Mouse (Mus musculus): Measurements from ENCODE around the gene Sort1. TPM values are rescaled to one million over a fixed set of nuclear protein-coding genes. Genes with fewer than 3 reads are reported as not detected.

The Sort1 gene
- polyA plus RNA-seq, 1 experiment: 21.5 TPM

GRCm38 (mm10) chr3:108402528-108402920, 118.6 kb downstream of the Sort1 start:
- H3K9ac ChIP-seq (ENCODE audit: low read depth, poor library complexity, severe bottlenecking): no peak overlapping the region
- H3K27me3 ChIP-seq (ENCODE audit: control insufficient read depth, insufficient read depth, low read length, poor library complexity, severe bottlenecking): no peaks in the 10 kb centered on the region
- H3K4me3 ChIP-seq (ENCODE audit: low read depth, low read length): no peak overlapping the region
- H3K9me3 ChIP-seq (replicated peaks; ENCODE audit: control insufficient read depth, insufficient read depth, low read length, poor library complexity, severe bottlenecking): no peaks in the 10 kb centered on the region
- H3K4me1 ChIP-seq (ENCODE audit: control insufficient read depth, insufficient read depth, low read length): peaks cover 3% of the 10 kb centered on the region
- TF ChIP-seq EP300 (IDR thresholded peaks at IDR 0.05; ENCODE audit: insufficient read depth, low read depth, low read length): no peak
- no peak for TF ChIP-seq CTCF (IDR thresholded peaks at IDR 0.05; ENCODE audit: low read depth, low read length)
- no peak for TF ChIP-seq POLR2A (IDR thresholded peaks at IDR 0.05; ENCODE audit: insufficient read depth, low read length)
- no peak overlapping the region for H3K27ac ChIP-seq (ENCODE audit: insufficient read depth, low read length)
- H3K36me3 ChIP-seq (ENCODE audit: control insufficient read depth, insufficient read depth, low read length, poor library complexity, severe bottlenecking): no peaks in the 10 kb centered on the region

GRCm38 (mm10) chr3:108405536-108406305, 121.8 kb downstream of the Sort1 start:
- Histone ChIP-seq H3K27ac (ENCODE audit: insufficient read depth, low read length) (no peak overlapping the region), H3K4me1 (ENCODE audit: control insufficient read depth, insufficient read depth, low read length) (peaks cover 3% of the 10 kb centered on the region), H3K27me3 (ENCODE audit: control insufficient read depth, insufficient read depth, low read length, poor library complexity, severe bottlenecking) (no peaks in the 10 kb centered on the region), H3K9ac (ENCODE audit: low read depth, poor library complexity, severe bottlenecking) (no peak overlapping the region), H3K9me3 (replicated peaks; ENCODE audit: control insufficient read depth, insufficient read depth, low read length, poor library complexity, severe bottlenecking) (no peaks in the 10 kb centered on the region), H3K4me3 (ENCODE audit: low read depth, low read length) (no peak overlapping the region), H3K36me3 (ENCODE audit: control insufficient read depth, insufficient read depth, low read length, poor library complexity, severe bottlenecking) (no peaks in the 10 kb centered on the region)
- TF ChIP-seq POLR2A (IDR thresholded peaks at IDR 0.05; ENCODE audit: insufficient read depth, low read length): no peak

DNA sequence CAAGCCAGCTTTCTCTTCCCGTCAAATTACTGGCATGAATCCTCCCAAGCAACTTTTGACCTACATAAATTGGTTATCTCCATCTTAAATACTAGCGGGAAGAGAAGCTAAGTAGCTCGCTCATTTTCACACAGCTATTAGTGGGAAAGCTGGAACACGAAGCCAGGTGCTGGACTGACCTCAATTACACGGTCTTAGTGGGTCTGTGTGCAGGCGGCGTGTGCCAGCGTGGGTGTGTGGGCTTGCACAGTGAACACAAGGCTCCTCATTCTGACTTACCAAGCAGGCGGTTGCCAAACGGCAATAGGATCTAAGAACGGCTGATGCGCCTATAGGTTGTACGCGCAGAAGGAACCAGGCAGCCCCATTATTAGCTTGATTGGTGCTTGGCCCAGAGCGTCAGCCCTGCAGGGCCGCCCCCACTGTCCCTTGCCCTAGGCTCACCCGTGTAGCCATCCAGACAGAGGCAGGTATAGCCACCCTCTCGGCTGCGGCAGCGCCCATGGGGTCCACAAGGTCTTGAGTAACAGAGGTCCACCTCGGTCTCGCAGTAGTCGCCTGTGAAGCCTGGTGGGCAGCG, 122.5 kb downstream of the Sort1 start:
- H3K9me3 ChIP-seq (replicated peaks; ENCODE audit: control insufficient read depth, insufficient read depth, low read length, poor library complexity, severe bottlenecking): no peaks in the 10 kb centered on the region
- no peak overlapping the region for H3K27ac ChIP-seq (ENCODE audit: insufficient read depth, low read length)
- H3K4me1 ChIP-seq (ENCODE audit: control insufficient read depth, insufficient read depth, low read length): peaks cover 3% of the 10 kb centered on the region
- no peaks in the 10 kb centered on the region for H3K36me3 ChIP-seq (ENCODE audit: control insufficient read depth, insufficient read depth, low read length, poor library complexity, severe bottlenecking)
- H3K4me3 ChIP-seq (ENCODE audit: low read depth, low read length): peak overlapping the region; percentile 19; the same call in 1 of the 2 replicates
- no peaks in the 10 kb centered on the region for H3K27me3 ChIP-seq (ENCODE audit: control insufficient read depth, insufficient read depth, low read length, poor library complexity, severe bottlenecking)
- TF ChIP-seq CTCF (IDR thresholded peaks at IDR 0.05; ENCODE audit: low read depth, low read length) (no peak), POLR2A (IDR thresholded peaks at IDR 0.05; ENCODE audit: insufficient read depth, low read length) (no peak), EP300 (IDR thresholded peaks at IDR 0.05; ENCODE audit: insufficient read depth, low read depth, low read length) (no peak)
- H3K9ac ChIP-seq (ENCODE audit: low read depth, poor library complexity, severe bottlenecking): no peak overlapping the region

DNA sequence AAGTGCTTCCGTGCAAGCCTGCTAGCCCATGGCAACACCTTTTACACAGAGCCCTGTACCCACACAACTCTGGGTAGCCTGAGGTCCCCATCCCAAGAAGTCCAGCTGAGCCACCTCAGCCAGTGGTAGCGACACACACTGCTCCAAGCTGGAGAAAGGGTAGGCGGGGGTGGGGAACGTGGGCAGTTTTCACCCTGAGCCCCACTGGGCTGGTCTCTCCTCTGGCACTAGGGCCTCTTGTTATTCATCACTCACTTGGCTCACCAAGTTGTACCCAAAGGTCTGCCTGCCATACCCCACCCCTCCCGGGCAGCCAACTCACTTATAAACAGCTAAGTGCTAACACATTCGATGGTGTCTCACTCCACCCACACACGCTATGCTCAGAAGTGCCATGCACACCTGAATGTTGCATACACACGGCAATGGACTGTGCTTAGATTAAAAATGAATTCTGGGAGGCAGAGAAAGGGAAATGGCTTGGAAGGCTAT, 124.7 kb downstream of the Sort1 start:
- no peak overlapping the region for H3K9ac ChIP-seq (ENCODE audit: low read depth, poor library complexity, severe bottlenecking)
- peaks cover 3% of the 10 kb centered on the region for H3K4me1 ChIP-seq (ENCODE audit: control insufficient read depth, insufficient read depth, low read length)
- no peaks in the 10 kb centered on the region for H3K9me3 ChIP-seq (replicated peaks; ENCODE audit: control insufficient read depth, insufficient read depth, low read length, poor library complexity, severe bottlenecking)
- TF ChIP-seq POLR2A (IDR thresholded peaks at IDR 0.05; ENCODE audit: insufficient read depth, low read length) (no peak), EP300 (IDR thresholded peaks at IDR 0.05; ENCODE audit: insufficient read depth, low read depth, low read length) (no peak), CTCF (IDR thresholded peaks at IDR 0.05; ENCODE audit: low read depth, low read length) (no peak)
- H3K27me3 ChIP-seq (ENCODE audit: control insufficient read depth, insufficient read depth, low read length, poor library complexity, severe bottlenecking): no peaks in the 10 kb centered on the region
- no peaks in the 10 kb centered on the region for H3K36me3 ChIP-seq (ENCODE audit: control insufficient read depth, insufficient read depth, low read length, poor library complexity, severe bottlenecking)
- H3K4me3 ChIP-seq (ENCODE audit: low read depth, low read length): no peak overlapping the region
- no peak overlapping the region for H3K27ac ChIP-seq (ENCODE audit: insufficient read depth, low read length)

DNA sequence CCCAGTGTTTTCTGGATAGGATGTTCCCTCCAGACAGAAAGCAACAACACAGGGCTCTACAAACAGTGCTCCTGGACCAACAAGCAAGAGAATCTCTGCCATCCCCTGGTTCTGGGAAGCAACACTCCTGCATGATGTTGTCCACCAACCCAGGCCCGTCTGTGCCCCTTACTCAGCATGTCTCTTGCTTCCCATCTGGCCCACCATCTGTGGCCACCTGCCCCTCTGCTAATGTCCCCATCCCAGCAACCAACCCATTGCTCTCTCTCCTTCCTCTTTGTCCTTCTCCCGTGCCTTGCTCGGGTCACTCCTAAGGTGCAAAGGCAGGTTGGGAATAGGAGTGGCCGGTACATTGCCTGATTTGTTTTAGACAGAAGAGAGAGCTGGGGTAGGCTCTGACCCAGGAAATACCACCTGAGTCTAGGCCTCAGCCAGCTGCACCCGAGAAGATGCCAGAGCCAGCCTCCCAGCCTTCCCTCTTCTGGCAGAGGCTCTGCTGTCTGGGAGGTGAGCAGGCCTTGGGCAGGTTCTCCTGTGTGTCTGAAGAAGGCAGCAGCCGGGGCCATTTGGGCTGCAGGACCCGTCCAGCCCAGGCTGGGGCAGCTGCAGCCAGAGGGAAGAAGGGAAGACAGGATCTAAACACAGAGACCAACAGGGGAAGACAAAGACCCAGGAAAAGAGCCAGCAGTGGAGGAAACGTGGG, 125.9 kb downstream of the Sort1 start:
- Histone ChIP-seq H3K27me3 (ENCODE audit: control insufficient read depth, insufficient read depth, low read length, poor library complexity, severe bottlenecking) (no peaks in the 10 kb centered on the region), H3K9ac (ENCODE audit: low read depth, poor library complexity, severe bottlenecking) (no peak overlapping the region), H3K9me3 (replicated peaks; ENCODE audit: control insufficient read depth, insufficient read depth, low read length, poor library complexity, severe bottlenecking) (no peaks in the 10 kb centered on the region), H3K4me1 (ENCODE audit: control insufficient read depth, insufficient read depth, low read length) (peaks cover 3% of the 10 kb centered on the region), H3K36me3 (ENCODE audit: control insufficient read depth, insufficient read depth, low read length, poor library complexity, severe bottlenecking) (no peaks in the 10 kb centered on the region), H3K27ac (ENCODE audit: insufficient read depth, low read length) (no peak overlapping the region), H3K4me3 (ENCODE audit: low read depth, low read length) (no peak overlapping the region)
- no peak for TF ChIP-seq POLR2A (IDR thresholded peaks at IDR 0.05; ENCODE audit: insufficient read depth, low read length)
- no peak for TF ChIP-seq EP300 (IDR thresholded peaks at IDR 0.05; ENCODE audit: insufficient read depth, low read depth, low read length)
- TF ChIP-seq CTCF (IDR thresholded peaks at IDR 0.05; ENCODE audit: low read depth, low read length): no peak

GRCm38 (mm10) chr3:108410359-108410714, 126.5 kb downstream of the Sort1 start:
- Histone ChIP-seq H3K4me3 (ENCODE audit: low read depth, low read length) (no peak overlapping the region), H3K4me1 (ENCODE audit: control insufficient read depth, insufficient read depth, low read length) (peaks cover 3% of the 10 kb centered on the region), H3K9me3 (replicated peaks; ENCODE audit: control insufficient read depth, insufficient read depth, low read length, poor library complexity, severe bottlenecking) (no peaks in the 10 kb centered on the region), H3K27ac (ENCODE audit: insufficient read depth, low read length) (no peak overlapping the region), H3K27me3 (ENCODE audit: control insufficient read depth, insufficient read depth, low read length, poor library complexity, severe bottlenecking) (no peaks in the 10 kb centered on the region), H3K36me3 (ENCODE audit: control insufficient read depth, insufficient read depth, low read length, poor library complexity, severe bottlenecking) (no peaks in the 10 kb centered on the region), H3K9ac (ENCODE audit: low read depth, poor library complexity, severe bottlenecking) (no peak overlapping the region)
- TF ChIP-seq EP300 (IDR thresholded peaks at IDR 0.05; ENCODE audit: insufficient read depth, low read depth, low read length) (no peak), POLR2A (IDR thresholded peaks at IDR 0.05; ENCODE audit: insufficient read depth, low read length) (no peak), CTCF (IDR thresholded peaks at IDR 0.05; ENCODE audit: low read depth, low read length) (no peak)

Other genes starting within 250 kb of the Sort1 start
- gene Gstm4, start 239.2 kb upstream of the Sort1 start, polyA plus RNA-seq (2011; ENCODE audit: insufficient read depth, insufficient read length, low read depth, missing spikeins): 14.0 and 15.1 TPM in 2 replicates
- gene Ampd2, start 197.4 kb upstream of the Sort1 start, polyA plus RNA-seq (2011; ENCODE audit: insufficient read depth, insufficient read length, low read depth, missing spikeins): 34.9 and 48.2 TPM in 2 replicates
- 3.2 and 3.5 TPM in 2 replicates for gene Gnat2, start 191.3 kb upstream of the Sort1 start, polyA plus RNA-seq (2011; ENCODE audit: insufficient read depth, insufficient read length, low read depth, missing spikeins)
- gene Gnai3, start 137.9 kb upstream of the Sort1 start, polyA plus RNA-seq (2011; ENCODE audit: insufficient read depth, insufficient read length, low read depth, missing spikeins): 116 and 127 TPM in 2 replicates
- gene Gpr61, start 129.2 kb upstream of the Sort1 start, polyA plus RNA-seq (2011; ENCODE audit: insufficient read depth, insufficient read length, low read depth, missing spikeins): not detected in 2 replicates
- gene Amigo1, start 97.7 kb upstream of the Sort1 start, polyA plus RNA-seq (2011; ENCODE audit: insufficient read depth, insufficient read length, low read depth, missing spikeins): 4.9 and 5.6 TPM in 2 replicates
- 3.3 and 3.7 TPM in 2 replicates for gene Cyb561d1, start 82.9 kb upstream of the Sort1 start, polyA plus RNA-seq (2011; ENCODE audit: insufficient read depth, insufficient read length, low read depth, missing spikeins)
- 4.3 and 9.2 TPM in 2 replicates for gene Atxn7l2, start 73.1 kb upstream of the Sort1 start, polyA plus RNA-seq (2011; ENCODE audit: insufficient read depth, insufficient read length, low read depth, missing spikeins)
- not detected in 2 replicates for gene Sypl2, start 57.4 kb upstream of the Sort1 start, polyA plus RNA-seq (2011; ENCODE audit: insufficient read depth, insufficient read length, low read depth, missing spikeins)
- 159 and 168 TPM in 2 replicates for gene Psma5, start 27.2 kb upstream of the Sort1 start, polyA plus RNA-seq (2011; ENCODE audit: insufficient read depth, insufficient read length, low read depth, missing spikeins)
- gene Mybphl, start 80.8 kb downstream of the Sort1 start, polyA plus RNA-seq (2011; ENCODE audit: insufficient read depth, insufficient read length, low read depth, missing spikeins): not detected in 2 replicates
- gene Psrc1, start 99.8 kb downstream of the Sort1 start, polyA plus RNA-seq (2011; ENCODE audit: insufficient read depth, insufficient read length, low read depth, missing spikeins): 255 and 272 TPM in 2 replicates
- 7.1 and 8.9 TPM in 2 replicates for gene Celsr2, start 131.5 kb downstream of the Sort1 start, polyA plus RNA-seq (2011; ENCODE audit: insufficient read depth, insufficient read length, low read depth, missing spikeins)
- gene Sars, start 161.1 kb downstream of the Sort1 start, polyA plus RNA-seq (2011; ENCODE audit: insufficient read depth, insufficient read length, low read depth, missing spikeins): 258 and 273 TPM in 2 replicates